Mouse (Mus musculus): ENCODE results near the gene Kdm7a.

- no peak for TF ChIP-seq CTCF (conservative IDR thresholded peaks at IDR 0.05; ENCODE audit: insufficient read depth, insufficient read length, low read depth, low read length)
- no peak for TF ChIP-seq POLR2A (IDR thresholded peaks at IDR 0.05; ENCODE audit: low read depth, low read length)
Observed at GRCm38 (mm10) chr6:39118456-39118881, 88.1 kb downstream of the Kdm7a start.

Measured in kidney, adult 2 months (tissue).